Mouse (Mus musculus) adrenal gland, adult 10 weeks (tissue): Measurements from ENCODE around the gene Cdca5. TPM values are rescaled to one million over a fixed set of nuclear protein-coding genes. Genes with fewer than 3 reads are reported as not detected.

Experiments used
- polyA plus RNA-seq: library from polyadenylated mRNA; stranded (reverse); fragments of 350-450 nt; fragmentation: Illumina TruSeq; extraction: RNeasy Lipid Tissue Mini Kit (QIAGEN cat#74804); gene quantifications from one replicate; pipeline ENCODE4 v1.2.3, GENCODE M21; 2014; ENCODE audit warnings: low read depth, low replicate concordance

The Cdca5 gene
- 1.2 TPM for polyA plus RNA-seq

DNA sequence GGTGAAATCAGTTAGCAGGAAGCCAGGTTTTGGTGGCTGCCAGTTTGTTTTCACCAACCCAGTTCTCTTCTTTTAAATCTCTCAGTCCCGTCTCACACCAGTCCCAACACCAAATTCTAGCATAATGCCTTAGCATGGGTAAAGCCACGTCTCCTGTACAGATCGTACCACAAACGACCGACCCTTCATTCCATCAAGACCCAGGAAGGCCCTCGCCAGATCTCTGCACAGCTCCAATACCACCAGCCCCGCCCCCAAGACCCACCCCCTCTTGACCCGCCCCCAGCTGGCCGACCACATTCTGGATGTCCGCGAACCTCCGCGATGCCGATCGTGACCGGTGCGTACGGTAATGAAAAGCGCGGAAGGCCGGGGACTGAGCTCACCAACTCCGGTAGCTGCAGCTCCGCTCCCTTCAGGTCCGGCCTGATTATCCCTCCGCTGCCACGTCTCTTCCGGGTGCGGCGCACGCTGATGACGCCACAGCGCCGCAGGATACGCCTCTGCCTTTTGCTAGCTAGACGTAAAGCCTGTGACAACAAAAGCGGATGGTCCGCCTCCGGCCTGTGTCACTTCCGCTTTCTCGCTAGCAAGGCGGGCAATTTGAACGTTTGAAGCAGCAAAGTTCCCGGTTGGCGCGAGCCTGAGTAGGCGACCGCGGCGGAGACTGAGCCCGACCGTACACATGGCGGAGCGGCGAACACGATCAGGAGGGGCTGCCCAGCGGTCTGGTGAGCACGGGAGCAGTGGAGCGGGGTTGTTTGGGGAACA lies at the start of gene Cdca5, which contains the start of gene Zfpl1:
Gene Cdca5 (plus strand): TSS at position 506 of the 771 bp plus-strand sequence.
Gene Zfpl1 (minus strand): TSS at position 479 of the 771 bp plus-strand sequence.

DNA sequence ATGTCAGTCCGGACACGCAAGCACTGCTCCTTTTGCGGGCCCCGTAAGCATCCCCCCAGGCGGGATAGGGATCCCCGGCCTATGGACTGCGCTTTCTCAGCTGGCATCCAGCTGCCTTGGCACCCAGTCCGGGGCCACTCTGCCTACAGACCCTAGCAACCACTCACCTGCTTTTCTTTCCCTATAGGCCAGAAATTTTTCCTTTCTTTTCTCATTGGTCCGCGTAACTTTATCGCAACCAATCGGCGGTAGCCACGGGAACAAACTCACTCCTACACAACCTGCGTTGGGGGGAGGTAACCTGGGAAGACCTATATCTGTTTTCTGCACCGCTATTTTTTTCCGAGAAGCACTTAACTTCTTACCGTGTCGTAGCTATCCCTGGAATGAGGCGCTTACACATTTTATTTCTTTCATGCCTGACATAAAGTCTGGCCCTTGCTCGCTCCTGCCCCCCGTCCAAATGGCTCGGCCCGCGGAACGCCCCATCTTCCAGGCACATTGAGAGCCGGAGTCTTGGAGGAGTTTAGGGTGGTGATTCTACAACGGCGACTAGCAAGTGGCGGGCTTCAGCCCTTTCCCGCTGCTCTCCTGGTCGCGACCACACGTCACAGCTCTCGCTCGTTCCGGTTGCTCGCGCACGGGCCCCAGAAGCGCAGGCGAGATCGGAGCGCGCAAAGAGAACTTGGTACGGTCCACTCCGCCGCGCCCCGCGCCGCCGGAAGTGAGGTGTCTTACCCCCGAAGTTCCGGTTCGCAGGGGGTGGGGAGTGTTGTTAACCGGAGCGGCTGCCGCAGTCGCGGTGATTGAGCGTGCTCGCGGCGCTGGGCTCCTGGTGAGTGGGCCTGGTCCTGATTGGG lies 38.3 kb upstream of the Cdca5 start, which contains the start of gene Syvn1:
Gene Syvn1 (plus strand): TSS at position 283 of the 860 bp plus-strand sequence.

DNA sequence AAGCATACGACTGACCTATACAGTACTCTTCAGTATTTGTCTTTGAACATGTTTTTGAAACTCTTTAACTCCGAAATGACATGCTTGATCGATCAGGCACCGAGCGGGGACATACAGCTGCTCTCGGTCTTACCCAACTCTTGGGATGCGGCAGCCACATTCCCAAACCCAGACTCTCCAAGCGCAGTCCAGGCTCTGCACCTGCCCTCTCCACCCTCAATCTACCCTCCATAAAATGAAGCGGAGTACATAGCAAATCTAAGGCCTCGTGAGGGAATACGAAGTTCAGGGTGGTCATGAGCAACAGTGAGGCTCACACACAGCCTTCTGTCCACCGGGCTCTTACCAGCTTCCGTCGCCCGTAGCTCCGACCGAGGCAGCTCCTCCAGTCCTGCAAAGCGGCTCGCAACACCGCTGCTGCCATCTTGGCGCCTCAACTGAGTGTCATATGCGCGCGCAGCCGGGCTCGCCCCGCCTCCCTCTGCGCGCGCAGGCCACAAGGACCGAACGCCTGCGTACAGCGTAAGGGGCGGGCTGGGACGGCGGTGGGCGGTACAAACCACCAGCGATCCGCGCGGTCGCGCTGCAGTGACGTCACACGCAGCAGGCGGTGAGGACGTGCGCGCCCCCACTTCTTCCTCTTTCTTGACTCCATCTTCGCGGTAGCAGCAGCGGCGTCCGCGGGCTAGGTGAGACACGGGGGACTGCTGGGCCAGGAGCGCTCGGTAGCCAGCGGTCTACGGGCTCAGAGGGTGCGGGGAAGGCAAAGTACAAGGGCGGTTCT lies 27.3 kb upstream of the Cdca5 start, which contains the start of the genes Mrpl49 and Fau:
Gene Mrpl49 (minus strand): TSS at position 473 of the 784 bp plus-strand sequence.
Gene Fau (plus strand): TSS at position 532 of the 784 bp plus-strand sequence.

DNA sequence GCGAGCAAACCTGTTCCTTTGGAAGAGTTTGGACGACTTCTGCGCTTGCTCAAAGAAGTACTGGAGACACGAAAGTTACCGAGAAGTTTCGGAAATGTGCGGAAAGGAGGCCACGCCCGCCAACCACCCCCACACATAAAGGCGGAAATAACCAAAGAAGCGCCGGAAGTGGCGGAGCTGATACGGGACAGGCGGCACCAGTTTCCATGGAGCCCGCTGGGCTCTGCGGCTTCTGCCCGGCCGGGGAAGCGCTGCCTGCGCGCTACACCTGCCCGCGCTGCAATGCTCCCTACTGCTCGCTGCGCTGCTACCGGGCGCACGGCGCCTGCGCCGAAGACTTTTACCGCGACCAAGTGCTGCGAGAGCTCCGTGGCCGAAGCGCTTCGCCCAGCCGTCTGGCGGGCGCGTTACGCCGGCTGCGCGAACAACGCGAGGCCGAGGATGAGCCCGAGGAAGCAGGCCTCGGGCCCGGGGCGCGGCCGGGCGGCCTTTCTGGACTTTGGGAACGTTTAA lies 23.7 kb upstream of the Cdca5 start, which contains the start of gene Znhit2:
Gene Znhit2 (plus strand): TSS at position 172 of the 513 bp plus-strand sequence.

DNA sequence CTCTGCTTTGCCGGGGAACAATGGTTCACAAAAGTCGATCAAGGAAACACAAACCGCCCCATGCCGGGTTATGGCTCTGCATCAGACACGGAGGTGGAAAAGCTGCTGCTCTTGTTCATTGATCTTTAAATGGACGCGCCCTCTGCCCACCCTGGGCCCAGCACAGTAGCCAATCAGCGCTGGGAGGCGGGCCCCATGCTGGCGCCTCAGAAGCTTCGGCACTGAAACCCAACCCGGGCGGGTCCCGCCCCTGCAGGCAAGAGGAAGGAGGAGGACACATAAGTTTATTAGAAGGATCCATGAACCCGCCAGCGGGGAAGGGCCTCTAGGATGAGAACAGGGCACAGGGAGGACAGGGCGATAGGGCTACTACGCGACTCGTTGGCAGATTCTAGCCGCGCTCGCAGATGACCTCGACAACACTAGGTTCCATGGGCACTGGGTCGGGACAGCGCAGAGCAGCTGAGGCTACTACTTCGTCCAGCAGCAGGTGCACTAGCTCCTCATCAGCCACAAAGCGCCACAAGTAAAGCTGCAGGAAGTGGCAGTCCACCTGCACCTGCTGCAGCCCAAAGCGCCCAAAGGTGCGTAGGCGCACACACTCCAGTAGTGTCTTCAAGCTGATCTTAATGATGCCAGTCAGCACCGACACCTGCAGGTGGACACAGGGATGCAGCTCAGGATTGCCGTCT lies 16.9 kb upstream of the Cdca5 start, which contains the start of gene Tm7sf2:
Gene Tm7sf2 (minus strand): TSS at position 650 of the 692 bp plus-strand sequence.

DNA sequence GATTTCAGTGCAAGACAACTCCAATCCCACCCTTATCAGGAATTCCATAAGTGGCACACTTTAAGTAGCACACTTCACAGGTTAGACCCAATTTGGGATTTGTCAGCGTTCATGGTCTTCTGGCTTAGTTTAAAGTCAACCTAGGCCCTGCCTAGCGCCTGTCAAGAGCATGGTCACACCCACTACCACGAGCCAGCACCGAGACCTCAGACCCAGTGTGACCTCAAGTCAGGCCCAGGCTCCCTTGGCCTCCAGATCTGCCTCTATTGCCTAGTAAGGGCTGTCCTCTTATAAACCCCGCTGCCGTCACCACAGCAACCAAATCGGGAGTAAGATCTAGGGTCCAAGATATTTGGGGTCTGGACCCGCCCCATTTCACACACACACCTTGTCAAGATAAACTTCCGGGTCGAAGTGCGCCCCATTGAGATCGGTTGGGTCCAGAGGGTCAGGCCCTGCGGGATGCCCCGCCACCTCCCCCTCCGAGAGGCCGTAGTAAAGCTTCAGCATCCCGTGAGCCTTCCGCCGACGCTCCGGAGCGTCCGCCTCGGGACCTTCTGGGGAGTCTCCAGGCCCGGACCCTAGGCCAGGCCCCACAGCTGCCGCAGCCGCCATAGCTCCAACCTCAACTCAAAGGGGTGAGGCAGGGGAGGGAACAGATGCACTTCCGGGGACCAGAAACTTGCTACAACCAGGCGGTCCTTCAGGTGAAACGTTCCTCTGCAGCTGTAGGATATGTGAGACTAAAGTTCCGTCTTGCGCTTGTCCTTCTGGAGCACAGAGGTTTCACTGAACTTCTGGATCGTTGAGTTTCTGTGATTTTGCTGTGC lies 8.0 kb upstream of the Cdca5 start, which contains the start of gene Vps51:
Gene Vps51 (minus strand): TSS at position 668 of the 830 bp plus-strand sequence.

DNA sequence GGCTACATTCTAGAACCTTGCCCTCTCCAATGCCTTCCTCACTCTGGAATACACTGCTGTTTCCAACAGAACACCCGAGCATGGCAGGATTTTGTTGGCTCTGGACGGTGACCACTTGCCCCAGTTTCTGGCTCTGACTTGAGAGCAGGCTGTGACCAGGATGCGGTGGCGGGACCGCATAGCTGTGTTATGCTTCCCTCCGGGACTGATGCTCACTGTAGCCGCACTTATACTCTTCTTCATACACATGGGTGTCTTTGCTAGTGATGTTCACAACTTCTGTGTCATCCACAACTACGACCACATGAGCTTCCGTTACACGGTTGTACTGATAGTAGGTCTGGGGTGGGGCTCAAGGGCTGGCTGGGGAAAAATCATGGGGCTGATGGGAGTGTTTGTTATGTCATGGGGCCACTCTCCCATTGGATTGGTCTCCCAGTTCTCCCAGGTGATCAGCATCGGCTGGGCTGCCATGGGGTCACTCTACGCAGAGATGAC lies 4.8 kb upstream of the Cdca5 start, which contains the start of gene Tmem262:
Gene Tmem262 (plus strand): TSS at position 51 of the 498 bp plus-strand sequence.

DNA sequence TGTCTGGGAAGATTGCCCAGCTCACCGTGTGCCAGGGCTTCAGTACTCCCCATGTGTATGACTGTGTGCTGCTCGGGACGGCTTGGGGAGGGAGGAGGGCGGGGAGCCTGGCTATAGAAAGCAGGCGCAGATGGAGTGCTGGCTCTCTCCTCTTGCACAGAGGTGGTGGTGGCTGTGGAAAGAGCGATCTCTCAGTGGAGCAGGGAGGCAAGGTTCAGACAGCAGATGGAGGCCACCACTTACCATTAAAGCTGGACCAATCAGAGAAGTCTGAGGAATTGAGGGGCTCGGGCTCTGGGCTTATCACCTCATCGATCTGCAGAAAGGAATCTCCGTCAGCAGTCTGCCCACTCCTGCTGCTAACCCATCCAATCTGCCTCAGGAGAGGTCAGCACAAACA lies 2.6 kb upstream of the Cdca5 start, which contains the start of gene Gm28374:
Gene Gm28374 (minus strand): TSS at position 101 of the 400 bp plus-strand sequence.

DNA sequence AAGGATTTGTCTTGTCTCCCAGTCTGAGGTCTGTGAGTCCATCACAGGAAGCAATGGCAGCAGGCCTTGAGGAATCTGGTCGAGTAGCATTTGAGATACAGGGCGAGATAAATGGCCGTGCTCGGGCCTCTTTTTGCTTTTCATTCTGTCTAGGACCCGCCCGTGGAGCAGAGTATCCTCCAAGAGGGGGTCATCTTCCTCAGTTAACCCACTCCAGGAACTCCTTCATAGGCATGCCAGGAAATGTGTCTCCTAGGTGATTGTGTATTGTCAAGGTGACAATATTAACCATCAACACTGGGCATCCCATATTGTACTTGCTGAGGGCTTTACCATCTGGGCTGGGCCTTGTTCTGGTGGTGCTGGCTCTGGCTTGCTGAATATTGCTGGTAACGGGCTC lies 9.3 kb downstream of the Cdca5 start, which contains the start of gene AC131692.1:
Gene AC131692.1 (plus strand): TSS at position 301 of the 400 bp plus-strand sequence.

DNA sequence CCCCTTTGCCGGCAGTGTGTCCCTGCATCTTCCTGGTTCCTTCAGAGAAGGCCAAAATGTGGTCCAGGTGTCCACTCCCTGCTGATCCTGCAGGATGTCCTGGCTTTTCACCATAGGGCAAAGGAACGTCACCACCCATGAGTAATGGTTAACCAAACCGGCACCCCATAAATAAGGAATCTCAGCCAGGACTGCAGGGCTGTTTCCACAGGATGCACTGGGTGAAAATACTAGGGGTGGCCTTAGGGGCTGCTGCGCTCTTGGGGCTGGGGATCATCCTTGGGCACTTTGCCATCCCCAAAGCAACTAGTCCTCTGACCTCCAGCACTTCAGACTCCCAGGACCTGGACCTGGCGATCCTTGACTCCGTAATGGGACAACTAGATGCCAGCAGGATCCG lies 20.8 kb downstream of the Cdca5 start, which contains the start of gene Naaladl1:
Gene Naaladl1 (plus strand): TSS at position 197 of the 400 bp plus-strand sequence.

DNA sequence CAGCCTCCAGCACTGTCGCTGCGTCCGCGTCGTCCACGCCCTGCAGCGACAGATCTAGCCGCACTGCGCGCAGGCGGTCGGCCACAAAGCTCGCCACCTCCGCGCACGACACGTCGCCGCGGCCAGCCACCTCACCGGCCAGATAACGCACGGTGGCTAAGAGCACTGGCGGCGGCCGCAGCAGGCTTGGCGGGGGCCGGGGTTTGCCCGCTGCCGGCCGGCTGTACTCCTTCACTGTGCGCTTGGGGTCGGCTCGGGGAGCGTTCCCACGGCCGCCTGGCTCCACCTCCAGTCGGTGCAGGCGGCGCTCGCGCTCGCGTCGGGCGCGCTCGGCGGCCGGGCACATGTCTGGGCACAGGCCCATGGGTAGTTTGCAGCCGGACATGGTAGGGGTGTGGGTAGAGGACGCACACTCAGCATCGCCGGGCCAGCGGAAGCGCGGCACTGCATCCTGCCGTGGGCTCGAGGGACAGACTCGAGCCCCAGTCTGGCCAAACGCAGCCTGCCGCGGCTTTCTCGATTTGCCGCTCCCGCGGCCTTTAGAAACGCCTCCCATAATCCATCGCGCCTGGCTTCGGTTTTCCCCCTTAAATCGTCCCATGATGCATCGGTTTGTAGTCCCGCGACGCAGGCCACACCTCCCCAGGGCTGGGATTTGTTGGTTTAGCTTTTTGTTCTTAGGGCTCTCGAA lies 33.3 kb downstream of the Cdca5 start, which contains the start of gene Sac3d1:
Gene Sac3d1 (minus strand): TSS at position 665 of the 691 bp plus-strand sequence.

DNA sequence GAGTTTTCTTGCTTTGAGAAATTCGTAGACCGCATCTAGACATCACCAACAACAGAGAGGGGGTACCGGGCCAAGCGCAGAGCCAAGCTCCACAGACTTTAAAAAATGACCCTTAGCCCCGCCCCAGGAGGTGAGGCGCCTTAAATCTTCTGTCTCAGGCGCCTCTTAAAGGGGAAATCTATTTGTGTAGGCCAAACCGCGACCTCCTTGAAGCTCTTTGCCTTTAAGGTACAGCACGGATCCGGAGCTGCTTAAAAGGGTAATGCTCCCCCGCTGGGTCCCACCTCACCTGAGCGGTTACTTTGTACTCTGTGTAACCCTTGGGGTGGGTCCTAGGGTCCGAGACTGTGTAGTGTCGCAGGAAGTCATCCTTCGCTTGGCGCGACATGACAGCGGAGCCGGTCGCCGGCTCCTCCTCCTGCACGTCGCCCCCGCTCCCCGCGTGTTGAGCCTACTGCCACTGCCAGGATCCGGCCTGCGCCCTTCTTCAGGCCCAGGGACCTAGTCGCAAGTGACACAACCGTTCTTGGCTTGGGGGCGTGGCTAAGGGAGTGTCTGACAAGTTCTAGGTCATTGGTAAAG lies 43.1 kb downstream of the Cdca5 start, which contains the start of gene Snx15:
Gene Snx15 (minus strand): TSS at position 545 of the 582 bp plus-strand sequence.

DNA sequence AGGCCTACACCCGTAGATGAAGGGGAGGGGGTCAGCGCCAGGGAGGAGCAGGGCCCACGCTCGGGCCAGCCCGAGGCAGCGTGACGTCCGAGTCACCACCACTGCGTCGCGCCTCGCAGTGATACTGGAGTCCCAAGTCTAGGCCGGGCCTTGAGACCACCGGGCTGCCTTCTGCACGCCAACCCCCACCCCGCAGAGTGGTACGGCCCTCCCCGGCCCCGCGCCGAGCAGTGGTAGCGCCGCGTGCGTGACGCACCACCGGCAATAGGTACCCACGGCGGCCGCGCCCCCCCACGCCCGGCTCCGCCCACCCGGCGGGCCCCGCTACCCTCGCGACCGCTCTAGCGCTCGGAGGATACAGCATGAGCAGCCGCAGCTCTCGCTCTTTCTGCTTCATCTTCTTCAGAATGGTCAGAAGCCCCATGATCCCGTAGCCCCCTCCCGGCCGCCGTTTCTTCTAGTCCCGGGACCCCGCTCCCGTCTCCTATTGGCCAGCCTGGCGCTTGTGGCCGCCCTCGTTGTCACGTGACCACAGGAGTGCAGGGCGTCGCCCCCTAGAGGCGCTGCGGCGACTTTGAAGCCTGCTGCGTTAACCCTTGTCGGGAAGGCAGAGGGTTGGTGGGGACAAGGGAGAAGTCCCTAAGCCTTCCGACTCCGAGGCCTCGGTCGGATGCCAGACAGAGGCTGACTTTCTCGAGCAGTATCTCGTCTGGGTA lies 56.1 kb downstream of the Cdca5 start, which contains the start of gene Batf2:
Gene Batf2 (plus strand): TSS at position 306 of the 716 bp plus-strand sequence.

DNA sequence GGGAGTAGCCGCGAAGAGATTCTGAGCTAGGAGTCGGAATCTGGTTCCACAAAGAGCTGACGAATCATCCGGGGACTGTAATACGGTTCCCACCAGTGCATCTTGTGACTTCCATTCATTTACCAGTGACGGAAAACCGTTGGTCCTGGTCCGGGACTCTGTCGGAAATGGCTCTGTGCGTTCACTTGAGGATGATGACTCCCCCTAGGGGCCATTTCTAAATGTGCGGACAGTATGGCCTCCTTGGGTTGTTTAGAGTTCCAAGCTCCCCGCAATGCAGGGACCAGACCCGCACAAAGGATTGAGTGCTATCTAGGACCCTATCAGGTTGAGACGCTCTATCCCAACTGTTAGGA lies 56.6 kb downstream of the Cdca5 start, which contains the start of gene Arl2:
Gene Arl2 (minus strand): TSS at position 155 of the 356 bp plus-strand sequence.

